Mouse (Mus musculus) brain, embryonic 14.5 days (tissue): ENCODE results near the gene Acsl4.

Experiments
- CTCF ChIP-seq: fragments of 200-500 bp; IDR thresholded peaks from 2 replicates; pipeline ENCODE4 v1.5.1; 2012; ENCODE audit warnings: inconsistent platforms, mild to moderate bottlenecking, moderate library complexity, borderline replicate concordance; ENCODE audit not compliant: insufficient read depth, insufficient read length; ENCODE audit errors: extremely low read depth
- POLR2A ChIP-seq: fragments of 200-500 bp; IDR thresholded peaks from 2 replicates; pipeline ENCODE4 v1.6.1; 2012; ENCODE audit warnings: mild to moderate bottlenecking, inconsistent platforms, borderline replicate concordance; ENCODE audit not compliant: poor library complexity, insufficient read depth, insufficient read length, severe bottlenecking; ENCODE audit errors: extremely low read depth

DNA sequence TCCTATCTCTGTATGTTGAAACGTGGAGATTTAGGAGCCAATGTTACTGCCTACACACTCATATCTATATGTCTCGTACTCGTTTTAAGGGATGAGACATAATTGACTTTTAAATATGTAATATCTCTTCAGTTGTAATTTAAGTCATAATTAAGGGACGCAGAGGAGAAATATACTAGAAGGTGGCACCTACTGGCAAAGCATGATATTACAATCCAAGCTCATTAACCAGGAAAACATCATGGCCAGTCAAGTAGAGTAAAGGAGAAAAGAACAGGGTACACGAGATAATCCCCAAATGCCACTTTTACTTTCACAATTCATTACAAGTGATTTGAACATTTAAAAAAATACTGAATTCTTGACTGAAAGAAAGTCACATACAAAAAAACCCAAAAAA is 31.9 kb downstream of the Acsl4 start:
- TF ChIP-seq POLR2A (no peak), CTCF (no peak)
